Mouse (Mus musculus): ENCODE measurements around the gene Gm21962. TPM values are rescaled to one million over a fixed set of nuclear protein-coding genes. Genes with fewer than 3 reads are reported as not detected.
A peak's percentile ranks its signal among the peaks of the same experiment; 100 is the strongest.
"Not testable (repeated sequence)": the region's sequence is repeated elsewhere in the genome, so short reads cannot be mapped to it uniquely, and the experiment has no call there.

The Gm21962 gene
- total RNA-seq (2021) = not detected
- long read RNA-seq, experiment 1 = 0 reads
- long read RNA-seq, experiment 2 = 0 reads

DNA sequence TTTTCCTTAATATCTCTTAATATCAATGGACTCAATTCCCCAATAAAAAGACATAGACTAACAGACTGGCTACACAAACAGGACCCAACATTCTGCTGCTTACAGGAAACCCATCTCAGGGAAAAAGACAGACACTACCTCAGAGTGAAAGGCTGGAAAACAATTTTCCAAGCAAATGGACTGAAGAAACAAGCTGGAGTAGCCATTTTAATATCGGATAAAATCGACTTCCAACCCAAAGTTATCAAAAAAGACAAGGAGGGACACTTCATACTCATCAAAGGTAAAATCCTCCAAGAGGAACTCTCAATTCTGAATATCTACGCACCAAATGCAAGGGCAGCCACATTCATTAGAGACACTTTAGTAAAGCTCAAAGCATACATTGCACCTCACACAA is at the start of gene Gm21962:
Gene Gm21962, plus strand, starts transcription at position 301 of the 400 bp plus-strand sequence.
- H3K27ac ChIP-seq; H3K4me3 ChIP-seq; intact Hi-C loops (cut with DNase I); DNase-seq (ENCODE audit: extremely low spot score in 1 of 2, low spot score in 2 of 2): not testable (repeated sequence)

- no peak for TF ChIP-seq CTCF (IDR thresholded peaks at IDR 0.05)
- H3K4me3 ChIP-seq = no peak overlapping the region
- DNase-seq (ENCODE audit: extremely low spot score in 1 of 2, low spot score in 2 of 2) = no peak
- intact Hi-C loops (cut with DNase I) = loop anchor here (5.0 kb wide), 2 partner anchors 110 to 130 kb away; no protein-coding TSS in a partner anchor
- peak overlapping the region; percentile 82; the same call in 1 of the 2 replicates for H3K27ac ChIP-seq
These were observed 49.2 kb upstream of the Gm21962 start for GRCm38 (mm10) chr3:137622091-137622490.

DNA sequence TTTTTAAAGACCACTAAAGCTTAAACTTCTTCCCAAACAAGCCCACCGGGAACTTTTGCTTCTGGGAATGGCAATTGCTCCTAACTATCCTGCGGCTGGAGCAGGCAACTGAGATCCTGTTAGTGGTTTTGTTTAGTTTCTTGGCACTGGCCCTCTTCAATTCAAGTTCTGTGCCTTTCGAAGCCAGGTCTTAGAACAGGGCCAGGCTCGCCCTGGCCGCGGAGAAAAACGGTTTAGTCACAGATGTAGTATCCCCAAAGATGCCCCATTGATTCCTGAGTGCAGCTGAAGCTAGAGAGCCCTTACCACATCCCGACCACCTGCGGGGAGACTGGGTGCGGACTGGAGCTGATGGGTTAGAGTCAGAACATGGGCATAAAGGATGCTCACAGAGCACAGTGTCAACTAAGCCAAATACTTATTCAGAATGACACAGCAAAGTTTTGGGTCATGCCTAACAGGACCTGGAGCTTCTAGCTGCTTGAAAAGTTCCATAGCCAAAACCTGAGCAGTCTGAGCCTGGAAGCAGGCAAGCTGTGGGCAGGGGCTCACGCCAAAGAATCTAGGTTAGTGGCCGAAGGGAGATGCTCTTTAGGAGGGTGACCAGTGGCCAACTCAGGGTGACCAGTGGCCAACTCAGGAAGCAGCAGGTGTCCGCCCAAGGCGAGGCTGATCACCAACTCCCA is 48.3 kb upstream of the Gm21962 start:
- no peak for TF ChIP-seq CTCF (IDR thresholded peaks at IDR 0.05)
- H3K27ac ChIP-seq = peak overlapping the region; percentile 82
- DNase-seq (ENCODE audit: extremely low spot score in 1 of 2, low spot score in 2 of 2) = no peak
- H3K4me3 ChIP-seq = peak overlapping the region; percentile 56
- intact Hi-C loops (cut with DNase I) = loop anchor here (5.0 kb wide), 2 partner anchors 111 to 129 kb away; no protein-coding TSS in a partner anchor

DNA sequence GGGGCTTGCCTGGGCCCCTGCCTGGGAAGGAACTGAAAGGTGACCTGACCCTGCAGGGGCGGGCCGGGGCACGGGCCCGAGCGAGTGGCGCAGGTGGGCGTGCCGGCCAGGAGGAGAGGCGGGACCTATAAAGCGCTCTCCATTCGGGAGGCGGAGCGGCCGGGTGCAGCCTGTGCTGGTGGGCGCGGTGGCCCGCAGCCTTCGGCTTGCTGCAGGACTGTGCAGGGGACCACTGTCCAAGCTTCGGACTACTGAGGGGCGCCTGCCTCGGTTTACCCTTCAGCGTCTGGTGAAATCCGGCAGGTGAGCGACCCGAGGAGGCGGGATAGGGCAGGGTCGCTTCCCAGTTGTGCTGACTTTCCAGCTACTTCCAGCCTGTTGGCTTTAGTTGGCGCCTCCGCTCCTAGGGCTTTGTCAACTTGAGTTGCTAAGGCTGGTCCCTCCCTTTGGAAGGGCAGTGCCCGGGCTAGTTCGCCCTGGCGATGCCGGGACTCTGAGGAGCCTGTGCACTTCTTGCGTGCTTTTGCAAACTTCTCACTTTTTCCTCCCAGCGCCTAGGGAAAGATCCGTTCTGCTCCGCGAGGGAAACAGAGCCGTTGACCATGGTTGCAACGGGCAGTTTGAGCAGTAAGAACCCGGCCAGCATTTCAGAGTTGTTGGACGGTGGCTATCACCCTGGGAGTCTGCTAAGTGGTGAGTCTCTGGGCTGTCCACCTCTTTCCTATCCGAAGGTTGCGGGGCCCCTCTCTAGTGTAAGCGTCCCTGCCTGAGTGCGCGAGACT is 47.6 kb upstream of the Gm21962 start:
- peak; percentile 33 to 51 for DNase-seq (ENCODE audit: extremely low spot score in 1 of 2, low spot score in 2 of 2)
- intact Hi-C loops (cut with DNase I) = loop anchor here (5.0 kb wide), 2 partner anchors 111 to 129 kb away; no protein-coding TSS in a partner anchor

GRCm38 (mm10) chr3:137625054-137625453 is 46.3 kb upstream of the Gm21962 start:
- no peak for DNase-seq (ENCODE audit: extremely low spot score in 1 of 2, low spot score in 2 of 2)
- intact Hi-C loops (cut with DNase I) = no loop called here
- no peak for TF ChIP-seq CTCF (IDR thresholded peaks at IDR 0.05)
- peak overlapping the region; percentile 53 for H3K27ac ChIP-seq
- H3K4me3 ChIP-seq = peak overlapping the region; percentile 56

More for the DNA sequence above, 47.6 kb upstream of the Gm21962 start:
- Histone ChIP-seq H3K27ac (peak overlapping the region; percentile 82), H3K4me3 (peak overlapping the region; percentile 56)
- no peak for TF ChIP-seq CTCF (IDR thresholded peaks at IDR 0.05)

GRCm38 (mm10) chr3:137633726-137634125 is 37.6 kb upstream of the Gm21962 start:
- Histone ChIP-seq H3K27ac (peak overlapping the region; percentile 44; the same call in 1 of the 2 replicates), H3K4me3 (no peak overlapping the region)
- intact Hi-C loops (cut with DNase I) = no loop called here
- DNase-seq (ENCODE audit: extremely low spot score in 1 of 2, low spot score in 2 of 2) = no peak
- TF ChIP-seq CTCF (IDR thresholded peaks at IDR 0.05) = no peak

- intact Hi-C loops (cut with DNase I) = no loop called here
- TF ChIP-seq CTCF (IDR thresholded peaks at IDR 0.05) = no peak
- H3K27ac ChIP-seq = no peak overlapping the region
- H3K4me3 ChIP-seq = no peak overlapping the region
- DNase-seq (ENCODE audit: extremely low spot score in 1 of 2, low spot score in 2 of 2) = no peak
These were observed 34.8 kb upstream of the Gm21962 start for GRCm38 (mm10) chr3:137636571-137636970.

DNA sequence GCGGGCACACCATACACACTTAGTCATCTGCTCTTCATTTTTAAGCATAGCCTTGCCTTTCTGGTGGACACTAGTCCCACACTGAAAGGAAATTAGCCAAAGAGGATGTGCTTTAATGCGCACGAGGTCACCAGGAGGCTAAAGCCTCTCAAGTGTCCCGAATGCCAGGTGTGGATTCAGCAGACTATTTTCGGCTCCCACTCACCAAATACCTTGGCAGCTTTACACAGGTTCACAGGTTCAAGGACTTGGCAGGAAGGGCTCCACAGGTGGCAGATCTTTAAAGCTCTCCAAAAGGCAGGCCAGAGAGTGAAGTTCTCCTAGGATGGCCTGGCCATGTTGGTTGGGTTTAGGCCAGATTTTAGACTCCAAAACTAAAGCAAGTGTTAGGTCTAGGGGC is 30.1 kb upstream of the Gm21962 start:
- no peak overlapping the region for H3K4me3 ChIP-seq
- intact Hi-C loops (cut with DNase I) = no loop called here

DNA sequence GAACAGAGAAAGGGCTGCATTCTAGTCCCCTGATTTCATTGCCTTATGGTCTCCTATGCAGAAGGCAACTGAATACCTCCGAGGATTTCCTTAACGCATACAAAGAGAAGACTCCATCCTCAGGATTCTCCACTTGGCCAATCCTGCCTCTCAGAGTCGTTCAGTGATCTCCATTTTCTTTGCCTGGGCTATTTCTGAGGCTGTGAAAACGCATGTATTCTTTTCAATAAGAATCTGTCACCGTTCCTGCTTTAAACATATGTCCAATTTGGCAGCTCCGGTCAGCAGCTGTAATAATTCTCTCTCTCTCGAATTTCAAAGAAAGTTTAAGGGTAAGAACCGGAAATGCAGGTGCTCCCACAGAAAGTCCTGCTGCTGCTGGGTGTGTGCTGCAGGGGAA is 29.2 kb upstream of the Gm21962 start:
- no peak for TF ChIP-seq CTCF (IDR thresholded peaks at IDR 0.05)
- Histone ChIP-seq H3K27ac (no peak overlapping the region), H3K4me3 (no peak overlapping the region)
- intact Hi-C loops (cut with DNase I) = no loop called here
- no peak for DNase-seq (ENCODE audit: extremely low spot score in 1 of 2, low spot score in 2 of 2)

More for the DNA sequence above, 30.1 kb upstream of the Gm21962 start:
- DNase-seq (ENCODE audit: extremely low spot score in 1 of 2, low spot score in 2 of 2) = no peak
- no peak for TF ChIP-seq CTCF (IDR thresholded peaks at IDR 0.05)
- no peak overlapping the region for H3K27ac ChIP-seq

DNA sequence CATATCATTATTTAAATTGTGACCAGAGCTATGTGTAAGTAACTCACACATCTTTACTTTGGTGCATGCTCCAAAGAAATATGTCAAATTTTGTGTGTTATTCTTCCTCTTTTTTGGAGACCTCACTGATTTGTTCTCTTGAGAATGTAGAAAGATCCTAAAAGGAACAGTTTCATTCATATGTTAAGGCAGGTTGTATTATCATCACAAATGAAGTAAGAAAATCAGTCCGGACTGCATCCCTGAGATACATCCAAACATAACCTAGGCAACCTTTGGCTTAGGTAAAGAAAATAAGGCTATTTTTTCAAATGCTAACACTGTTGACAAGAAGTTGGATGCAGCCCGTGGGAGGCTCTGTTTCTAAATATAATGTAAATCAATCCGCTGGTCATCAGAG is 28.8 kb upstream of the Gm21962 start:
- DNase-seq (ENCODE audit: extremely low spot score in 1 of 2, low spot score in 2 of 2) = no peak
- H3K4me3 ChIP-seq = no peak overlapping the region
- H3K27ac ChIP-seq = no peak overlapping the region
- intact Hi-C loops (cut with DNase I) = no loop called here
- TF ChIP-seq CTCF (IDR thresholded peaks at IDR 0.05) = no peak

DNA sequence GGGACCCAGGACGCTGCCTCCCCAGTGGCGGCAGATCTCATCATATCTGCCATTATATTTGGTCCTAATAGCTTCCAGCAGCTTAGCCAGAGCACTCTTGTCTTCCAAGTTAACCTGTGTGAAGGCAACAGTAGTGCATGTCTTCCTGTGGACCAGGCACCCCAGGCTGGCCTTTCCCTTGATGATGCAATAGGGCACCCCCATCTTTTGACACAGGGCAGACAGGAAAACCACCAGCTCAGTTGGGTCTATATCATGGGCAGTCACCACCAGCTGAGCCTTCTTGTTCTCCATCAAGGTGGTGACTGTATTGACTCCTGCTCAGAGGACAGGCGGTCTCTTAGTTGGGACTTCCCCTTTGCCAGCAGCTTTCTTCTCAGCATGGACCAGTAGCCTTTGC is 27.2 kb upstream of the Gm21962 start:
- intact Hi-C loops (cut with DNase I) = no loop called here
- no peak for DNase-seq (ENCODE audit: extremely low spot score in 1 of 2, low spot score in 2 of 2)
- Histone ChIP-seq H3K4me3 (no peak overlapping the region), H3K27ac (no peak overlapping the region)
- TF ChIP-seq CTCF (IDR thresholded peaks at IDR 0.05) = no peak

- no peak overlapping the region for H3K4me3 ChIP-seq
- TF ChIP-seq CTCF (IDR thresholded peaks at IDR 0.05) = no peak
These were observed 26.4 kb upstream of the Gm21962 start for GRCm38 (mm10) chr3:137644947-137645346.

More at GRCm38 (mm10) chr3:137644947-137645346, 26.4 kb upstream of the Gm21962 start:
- no peak overlapping the region for H3K27ac ChIP-seq
- intact Hi-C loops (cut with DNase I) = no loop called here
- no peak for DNase-seq (ENCODE audit: extremely low spot score in 1 of 2, low spot score in 2 of 2)
